Mouse (Mus musculus) cerebellum, adult 11 months (tissue): ENCODE measurements around the gene Mfn1.

Experiments used
- DNase-seq: peaks from one replicate; pipeline ENCODE4 v3.0.0; 2022

The Mfn1 gene

DNA sequence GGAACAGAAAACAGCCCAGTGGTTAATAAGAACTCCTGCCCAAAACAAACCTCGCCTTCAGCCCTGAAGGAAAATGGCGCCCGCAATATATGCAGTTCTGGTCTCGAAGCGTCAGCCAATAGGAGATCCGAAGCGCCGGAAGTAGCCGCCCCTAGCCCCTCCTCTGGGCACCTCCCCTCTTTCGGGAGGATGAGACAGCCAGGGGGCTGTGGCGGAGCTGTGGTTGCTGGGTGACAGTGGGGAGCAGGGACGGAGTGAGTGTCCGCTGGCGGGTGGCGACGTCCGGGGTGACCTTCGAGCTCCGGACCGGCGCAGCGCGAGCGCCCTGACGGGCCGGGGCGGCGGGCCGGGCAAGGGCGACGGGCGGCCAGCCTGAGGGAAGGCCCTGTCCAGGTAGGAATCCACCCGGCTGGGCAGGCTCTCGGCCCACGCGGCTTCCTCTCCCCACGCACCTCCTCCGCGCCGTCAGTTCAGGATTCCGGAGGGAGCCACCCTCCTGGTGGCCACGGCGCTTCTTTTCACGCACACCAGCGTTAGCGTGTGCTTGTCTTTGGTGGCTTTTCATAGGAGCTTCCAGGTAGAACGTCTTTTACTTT lies at the start of gene Mfn1:
TSS of gene Mfn1 (plus strand) at position 163 of the 596 bp plus-strand sequence.
- DNase-seq = peak; percentile 89

DNA sequence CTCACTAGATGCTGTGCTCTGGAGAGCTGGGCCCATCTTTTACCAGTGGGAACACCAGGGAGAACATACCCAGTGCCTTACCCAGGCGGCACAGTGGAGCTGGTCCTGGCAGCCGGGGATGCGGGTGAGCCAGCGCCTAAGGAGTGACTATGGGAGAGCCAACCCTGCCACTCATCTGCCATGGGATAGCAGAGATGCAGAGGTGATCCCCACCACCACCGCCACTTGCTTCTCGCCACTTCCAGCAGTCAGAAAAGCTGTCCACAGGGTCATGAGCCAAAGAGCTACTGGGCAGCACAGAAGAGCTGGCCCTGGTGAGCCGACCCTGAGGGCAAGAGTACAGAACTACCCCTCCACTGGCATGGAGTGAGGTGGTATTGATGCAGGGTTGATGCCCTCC lies 49.3 kb upstream of the Mfn1 start:
- no peak for DNase-seq

- no peak for DNase-seq
These were observed 46.2 kb upstream of the Mfn1 start for GRCm38 (mm10) chr3:32483035-32483434.

DNA sequence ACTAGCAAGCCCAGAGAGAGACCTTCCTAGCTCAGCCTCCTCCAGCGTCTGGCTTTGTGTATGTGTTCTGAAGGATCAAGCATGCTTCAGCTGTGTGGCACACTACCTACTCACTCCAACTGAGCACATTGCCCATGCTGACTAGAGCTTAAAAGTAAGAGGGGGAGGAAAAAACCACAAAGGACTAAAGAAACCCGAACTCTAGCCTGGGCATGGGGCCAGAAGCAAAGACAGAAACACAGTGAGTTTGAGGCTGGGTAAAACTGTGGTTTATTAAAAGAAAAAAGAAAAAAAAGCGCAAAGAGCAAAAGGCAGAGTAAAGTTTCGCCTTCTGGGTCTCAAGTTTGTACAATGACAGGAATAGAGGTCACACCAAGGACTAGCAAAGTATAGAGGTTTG lies 42.7 kb upstream of the Mfn1 start:
- no peak for DNase-seq

GRCm38 (mm10) chr3:32488172-32488571 lies 41.1 kb upstream of the Mfn1 start:
- DNase-seq = no peak

- no peak for DNase-seq
These were observed 39.0 kb upstream of the Mfn1 start for GRCm38 (mm10) chr3:32490076-32490927.

GRCm38 (mm10) chr3:32490928-32491315 lies 38.3 kb upstream of the Mfn1 start:
- no peak for DNase-seq

DNA sequence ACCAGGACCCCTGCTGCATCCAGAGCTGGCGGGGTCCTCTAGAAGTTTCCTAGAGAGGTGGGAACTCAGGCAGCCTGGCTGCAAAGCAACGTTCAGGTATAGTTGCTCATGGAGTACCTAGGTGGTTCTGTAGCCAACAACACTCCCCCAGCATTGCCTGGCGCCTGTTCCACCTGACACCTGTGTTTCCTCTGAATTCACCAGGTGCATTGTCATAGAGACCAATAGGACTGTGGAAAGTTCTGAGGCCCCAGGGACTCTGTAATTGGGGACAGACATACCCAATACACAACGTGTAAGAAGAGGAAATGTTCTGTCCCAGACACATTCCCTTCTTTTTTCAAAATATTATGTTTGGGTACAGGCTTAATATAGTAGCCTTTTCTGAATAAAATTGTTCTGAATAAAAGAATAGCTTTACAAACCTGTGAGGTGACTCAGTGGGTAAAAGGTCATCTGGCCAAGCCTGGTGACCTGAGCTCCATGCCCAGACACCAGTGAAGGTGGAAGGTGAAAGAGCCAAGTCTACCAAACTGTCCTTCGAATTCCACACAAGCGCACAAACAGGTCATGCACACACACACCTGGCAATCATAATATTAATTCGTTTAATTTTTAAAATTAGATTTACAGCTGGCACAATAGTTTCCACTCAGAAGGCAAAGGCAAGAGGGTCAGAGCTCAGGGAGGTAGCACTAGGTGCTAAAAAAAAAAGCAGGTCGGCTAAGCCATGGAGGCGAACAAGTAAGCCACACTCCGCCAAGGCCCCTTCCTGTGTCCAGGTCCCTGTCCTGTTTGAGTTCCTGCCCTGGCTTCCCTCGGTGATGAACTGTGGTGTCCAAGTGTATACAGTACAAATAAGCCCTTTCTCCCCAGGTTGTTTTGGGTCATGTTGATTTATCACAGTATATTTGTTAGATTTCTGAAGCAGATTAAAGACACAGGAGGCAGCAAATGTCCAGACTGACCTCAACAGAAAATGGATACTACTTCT lies 36.9 kb upstream of the Mfn1 start, which contains the start of gene Kcnmb3:
TSS of gene Kcnmb3 (minus strand) at position 135 of the 994 bp plus-strand sequence.
- no peak for DNase-seq

GRCm38 (mm10) chr3:32494387-32495087 lies 34.7 kb upstream of the Mfn1 start:
- DNase-seq = no peak

DNA sequence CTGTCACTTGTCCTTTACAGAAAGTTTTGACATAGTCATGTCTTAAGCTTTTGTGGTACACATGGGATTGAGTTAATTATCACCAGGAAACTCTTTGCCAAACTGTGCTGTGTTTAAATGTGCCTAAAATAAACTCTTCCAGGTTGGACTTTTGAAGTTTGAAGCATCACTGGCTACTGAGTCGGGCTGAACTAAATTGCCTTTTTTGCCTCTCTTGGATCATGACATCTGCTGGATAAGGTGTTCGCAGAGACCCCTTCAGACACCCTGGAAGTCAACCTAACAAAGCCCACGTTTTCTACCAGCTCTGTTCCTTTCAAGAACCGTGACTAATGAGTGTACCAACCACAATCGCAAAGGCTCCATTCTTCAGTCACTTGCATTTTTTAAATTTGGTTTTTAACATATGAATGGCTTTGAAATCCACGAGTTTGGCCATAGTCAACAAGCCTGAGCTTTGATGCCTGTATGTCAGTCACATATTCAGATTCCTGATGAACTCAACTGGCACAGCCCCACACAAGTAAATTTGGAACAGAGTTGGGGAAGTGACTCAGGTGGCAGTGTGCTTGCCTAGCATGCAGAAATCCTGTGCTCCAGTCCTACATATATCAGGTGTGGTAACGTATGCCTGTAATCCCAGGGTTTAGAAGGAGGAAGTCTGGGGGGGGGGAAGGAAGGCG lies 34.0 kb upstream of the Mfn1 start:
- no peak for DNase-seq

DNA sequence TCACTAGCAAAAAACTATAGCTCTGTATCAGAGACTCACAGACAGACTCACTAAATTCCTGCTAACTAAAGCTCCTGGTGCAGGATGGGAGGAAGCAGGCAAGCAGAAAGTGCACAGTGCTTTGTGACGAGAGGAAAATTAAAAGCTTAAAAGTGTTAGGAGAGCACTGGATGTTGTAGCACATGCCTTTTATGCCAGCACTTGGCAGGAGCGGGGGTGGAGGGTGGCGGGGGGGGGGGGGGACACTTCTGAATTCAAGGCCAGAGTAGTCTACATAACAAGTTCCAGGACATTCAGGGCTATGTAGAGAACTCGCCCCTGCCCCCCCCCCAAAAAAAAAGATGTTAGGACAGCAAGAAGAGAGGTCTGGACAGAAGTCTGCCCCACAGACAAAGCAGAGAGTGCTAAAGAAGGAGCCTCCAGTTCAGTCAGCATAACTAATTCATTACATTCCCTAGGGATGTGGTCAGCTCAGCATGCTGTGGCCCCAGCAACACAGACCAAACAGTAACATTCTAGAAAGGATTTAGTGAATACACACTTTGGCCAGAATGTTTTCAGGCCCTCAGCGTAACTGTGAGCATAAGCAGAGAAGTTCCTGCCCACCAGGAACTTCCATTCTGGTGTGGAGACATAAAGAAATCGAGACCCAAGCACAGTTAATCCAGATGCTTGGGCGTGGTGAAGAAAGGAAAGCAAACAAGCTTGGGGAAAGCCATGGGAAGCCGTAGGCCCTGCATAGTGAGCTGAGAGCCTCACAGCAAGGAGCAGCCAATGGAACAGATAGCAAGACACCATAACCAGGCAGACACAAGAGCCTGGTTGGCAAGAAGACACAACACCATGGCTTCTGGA lies 33.2 kb upstream of the Mfn1 start:
- DNase-seq = no peak

DNA sequence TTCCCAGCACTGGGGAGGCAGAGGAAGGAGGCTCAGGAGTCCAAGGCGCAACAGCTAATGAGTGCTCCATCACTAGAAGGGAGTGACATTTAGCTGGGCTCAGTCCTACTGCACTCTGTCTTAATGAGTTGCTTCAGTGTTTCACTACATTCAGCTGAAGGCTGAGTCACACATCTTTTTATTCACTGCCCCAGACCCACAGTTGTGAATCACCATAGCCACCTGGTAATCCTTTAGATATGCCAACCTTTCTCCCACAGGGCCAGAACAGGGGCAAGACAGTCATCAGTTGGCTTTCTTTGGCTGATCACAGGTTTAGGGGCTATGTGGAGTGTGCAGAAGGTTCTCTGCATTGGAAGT lies 32.6 kb upstream of the Mfn1 start:
- no peak for DNase-seq

DNA sequence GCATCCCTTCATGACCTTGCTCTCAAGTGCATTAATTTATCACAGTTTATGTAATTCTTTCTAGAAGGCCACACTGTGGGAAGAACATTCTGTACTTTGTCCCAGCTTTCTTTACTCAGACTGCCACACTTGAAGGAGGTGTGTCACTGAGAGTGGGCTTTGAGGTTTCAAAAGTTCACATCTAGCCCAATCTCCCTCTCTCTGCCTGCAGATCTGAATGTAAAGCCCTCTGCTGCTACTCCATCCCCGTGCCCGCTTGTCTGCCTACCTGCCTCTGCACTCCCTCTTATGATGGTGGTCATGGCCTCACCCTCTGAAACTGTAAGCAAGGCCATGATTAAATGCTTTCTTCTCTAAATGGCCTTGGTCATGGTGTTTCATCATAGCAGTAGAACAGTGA lies 28.9 kb upstream of the Mfn1 start:
- no peak for DNase-seq

GRCm38 (mm10) chr3:32505841-32506240 lies 23.4 kb upstream of the Mfn1 start:
- no peak for DNase-seq

GRCm38 (mm10) chr3:32506366-32507225 lies 22.7 kb upstream of the Mfn1 start:
- DNase-seq = no peak

DNA sequence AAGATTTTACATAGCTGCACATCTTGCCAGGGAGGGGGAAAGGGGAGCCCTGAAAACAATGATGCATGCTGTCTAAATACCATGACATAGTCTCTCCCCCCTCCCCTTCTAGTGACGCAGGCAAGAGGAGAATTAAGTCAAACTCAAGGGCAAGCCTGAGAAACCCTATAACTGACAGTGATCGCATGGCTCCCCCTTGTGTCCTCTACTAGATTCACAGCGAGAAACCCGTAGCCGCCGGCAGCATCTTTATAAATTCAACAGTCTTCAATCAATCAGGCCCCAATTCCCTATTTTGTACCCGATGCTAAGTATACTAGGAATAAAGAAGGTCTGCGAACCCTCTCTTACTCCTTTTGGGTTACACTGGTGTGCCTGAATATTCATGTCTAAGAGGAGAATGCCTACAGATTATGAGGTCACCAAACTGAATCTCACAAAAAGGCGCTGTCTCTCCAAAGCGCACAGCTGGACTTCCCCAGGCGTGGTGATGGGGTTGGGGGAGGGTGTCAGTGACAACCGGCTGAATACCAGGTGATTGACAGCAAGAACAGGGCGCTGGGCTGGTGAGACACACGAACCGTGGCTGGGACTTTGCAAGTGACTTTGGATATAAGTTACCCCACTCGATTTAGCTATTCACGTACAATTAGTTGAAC lies 20.5 kb upstream of the Mfn1 start:
- DNase-seq = peak; percentile 60

DNA sequence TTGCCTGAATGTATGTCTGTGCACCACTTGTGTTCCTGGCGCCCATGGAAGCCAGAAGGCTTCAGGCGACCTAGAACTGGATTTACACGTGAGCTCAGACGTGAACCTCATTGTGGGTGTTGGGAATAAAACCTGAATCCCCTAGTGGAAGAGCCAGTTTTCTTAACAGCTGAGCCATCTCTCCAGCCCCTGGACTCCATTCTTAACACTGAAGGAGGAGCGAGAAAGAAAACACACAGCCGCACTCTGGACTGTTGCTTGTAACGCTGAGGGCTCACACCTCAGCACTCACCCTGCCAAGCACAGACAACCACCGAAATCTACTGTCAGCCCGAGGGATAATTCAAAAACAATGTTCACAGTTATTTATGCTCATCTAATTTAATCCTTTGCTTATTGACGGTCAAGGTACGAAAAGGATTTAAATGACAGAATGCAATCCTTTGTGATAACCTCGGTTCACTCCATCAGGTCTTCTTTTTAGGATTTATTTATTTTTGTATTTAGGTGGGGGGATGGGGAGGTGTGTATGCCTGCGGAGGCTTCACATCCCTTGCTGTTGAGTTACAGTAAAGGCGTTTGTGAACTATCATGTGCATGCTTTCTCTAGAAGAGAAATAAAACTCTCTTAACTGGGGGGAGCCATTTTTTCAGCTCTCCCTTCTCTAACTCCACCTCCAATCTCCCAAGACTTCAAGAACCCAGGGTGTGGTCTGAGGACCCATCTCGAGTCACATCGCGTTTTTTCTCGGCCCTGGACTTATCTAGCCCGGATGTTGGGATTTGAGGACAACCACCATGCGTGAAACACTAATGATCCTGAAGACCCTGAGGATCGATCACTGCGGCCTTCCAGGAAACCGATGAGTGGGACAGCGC lies 19.5 kb upstream of the Mfn1 start, which contains the start of gene Zfp639:
TSS of gene Zfp639 (plus strand) at position 764 of the 879 bp plus-strand sequence.
- DNase-seq = peak; percentile 10
